Mouse (Mus musculus) heart, adult 2 months (tissue): ENCODE results near the gene Rin2.

Experiments used
- CTCF ChIP-seq: fragments of 200-600 bp; IDR thresholded peaks from 2 replicates; pipeline ENCODE4 v1.8.1; 2022; ENCODE audit warnings: antibody characterized with exemption, mild to moderate bottlenecking, moderate library complexity
- EP300 ChIP-seq: fragments of 200-500 bp; IDR thresholded peaks from 2 replicates; pipeline ENCODE4 v1.6.1; 2011; ENCODE audit warnings: low read depth, low read length, control low read depth; ENCODE audit not compliant: insufficient read depth
- POLR2A ChIP-seq: fragments of 200-500 bp; IDR thresholded peaks from 2 replicates; pipeline ENCODE4 v1.6.1; 2011; ENCODE audit warnings: mild to moderate bottlenecking, low read depth, low read length, control low read depth; ENCODE audit not compliant: insufficient read depth

GRCm38 (mm10) chr2:145920941-145921650 is 246.1 kb downstream of the Rin2 start:
- no peak for TF ChIP-seq POLR2A
- TF ChIP-seq EP300 = no peak
- peak; percentile 55 for TF ChIP-seq CTCF
